Mouse (Mus musculus): ENCODE measurements around the gene Vmn2r85.
"Not testable (repeated sequence)": the region's sequence is repeated elsewhere in the genome, so short reads cannot be mapped to it uniquely, and the experiment has no call there.

DNA sequence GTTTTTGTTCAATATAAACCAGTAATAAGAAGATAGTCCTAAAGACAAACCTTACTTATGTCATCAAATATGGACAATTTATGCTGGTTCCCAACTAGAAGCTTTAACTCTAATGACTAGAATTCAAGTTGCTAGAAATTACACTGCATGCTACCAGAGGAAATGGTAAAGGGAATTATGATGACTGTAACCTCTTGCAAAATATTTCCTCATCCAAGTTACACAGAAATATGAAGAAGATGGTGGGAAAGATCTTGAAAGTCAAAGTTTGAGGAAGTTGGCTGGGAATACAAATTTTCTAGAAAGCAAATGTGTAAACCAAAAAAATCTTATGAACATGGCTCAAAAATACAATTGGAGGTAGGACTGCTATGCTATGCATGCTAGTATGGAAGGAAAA, 13.2 kb downstream of the Vmn2r85 start:
- not testable (repeated sequence) for TF ChIP-seq POLR2A (IDR thresholded peaks at IDR 0.05; ENCODE audit: control insufficient read depth, extremely low read depth, insufficient read depth, low read length, poor library complexity); CTCF (IDR thresholded peaks at IDR 0.05; ENCODE audit: borderline replicate concordance, control insufficient read depth, extremely low read depth, insufficient read depth, low read length, poor library complexity)
